Mouse (Mus musculus) induced T-regulatory cell, adult 2 months (primary cell): ENCODE measurements at regions not wholly inside any gene's neighbourhood (a gene's known extent, or its start where the extent isn't known, plus 50 kb on each side); places are given as distances from the start of the nearest gene placed in this dataset.

Experiments used
- DNase-seq: peaks from one replicate; pipeline ENCODE4 v3.0.0-alpha.2; 2012; ENCODE audit warnings: low read depth

DNA sequence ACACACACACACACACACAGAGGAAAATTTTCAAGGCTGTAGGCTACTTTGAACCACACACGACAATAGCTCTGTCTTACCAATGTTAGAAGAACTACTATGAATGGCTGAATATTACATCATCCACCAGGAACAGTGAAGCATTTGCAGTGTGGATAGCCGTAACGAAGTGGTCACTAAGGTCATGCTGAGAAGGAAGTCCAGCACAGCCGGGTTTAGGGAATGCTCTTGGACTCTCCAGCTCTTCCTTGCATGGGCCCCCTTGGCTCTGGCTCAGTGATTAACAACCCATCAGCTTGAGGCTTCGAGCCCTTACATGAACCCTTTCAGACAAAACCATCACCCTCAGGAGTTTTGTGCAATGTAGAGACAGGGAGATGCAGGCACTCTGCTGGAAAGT, 245.3 kb downstream of the Adamts20 start:
- DNase-seq, result no peak

DNA sequence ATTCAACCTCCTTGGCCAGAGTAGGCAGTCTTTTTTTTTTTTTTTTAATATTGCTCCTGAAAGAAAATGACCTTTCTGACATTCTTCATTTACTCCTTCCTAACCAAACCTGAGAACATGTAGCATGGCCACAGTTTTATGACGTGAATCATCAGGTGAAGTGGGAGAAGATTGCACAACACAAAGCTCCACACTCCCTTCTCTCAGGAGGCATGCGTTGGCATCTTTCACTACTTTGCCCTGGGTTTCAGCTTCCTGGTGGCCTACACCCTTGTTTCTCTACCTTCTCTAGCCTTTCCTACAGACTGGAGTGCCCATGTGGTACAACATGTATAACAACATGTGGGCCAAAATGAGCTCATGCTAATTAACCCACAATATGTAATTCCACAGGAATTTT, 248.5 kb downstream of the Adamts20 start:
- no peak for DNase-seq

DNA sequence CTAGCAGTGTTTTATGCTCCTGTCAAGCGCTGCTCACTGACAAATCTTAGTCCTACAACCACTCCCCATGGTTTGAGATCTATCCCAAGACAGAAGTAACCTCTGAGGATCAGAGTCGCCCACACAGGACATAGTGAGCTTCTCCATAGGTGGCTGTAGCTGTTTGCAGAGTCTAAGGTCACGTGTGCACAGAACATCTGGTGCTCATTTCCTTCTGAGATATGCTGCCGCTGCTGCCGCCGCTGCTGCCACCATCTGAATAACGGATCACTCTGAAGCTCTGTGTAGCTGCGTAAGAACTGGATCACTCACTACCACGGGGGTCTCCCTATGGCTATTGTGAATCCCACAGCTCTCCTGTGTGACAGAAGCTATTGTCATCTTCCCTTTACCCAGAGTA, 250.8 kb downstream of the Adamts20 start:
- DNase-seq, result peak; percentile 32

DNA sequence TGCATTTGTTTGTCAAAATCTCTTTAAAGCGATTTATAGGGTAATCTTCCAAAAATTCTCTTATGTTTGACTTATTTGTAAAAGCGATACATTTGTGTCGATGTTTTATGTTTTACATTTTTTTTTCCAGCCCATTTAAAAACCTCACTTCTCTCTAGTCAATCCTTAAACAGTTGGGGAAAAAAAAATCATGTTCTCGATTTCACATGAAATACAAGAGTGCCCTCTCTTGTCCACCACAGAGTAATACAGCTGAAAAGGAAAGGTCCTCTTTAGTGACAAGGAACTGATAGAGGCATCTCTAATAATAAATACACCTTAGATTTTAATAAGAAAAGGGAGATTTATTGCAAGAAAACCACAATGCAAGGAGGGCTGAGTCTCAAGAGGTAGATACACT, 251.8 kb downstream of the Adamts20 start:
- DNase-seq, result peak; percentile 55

DNA sequence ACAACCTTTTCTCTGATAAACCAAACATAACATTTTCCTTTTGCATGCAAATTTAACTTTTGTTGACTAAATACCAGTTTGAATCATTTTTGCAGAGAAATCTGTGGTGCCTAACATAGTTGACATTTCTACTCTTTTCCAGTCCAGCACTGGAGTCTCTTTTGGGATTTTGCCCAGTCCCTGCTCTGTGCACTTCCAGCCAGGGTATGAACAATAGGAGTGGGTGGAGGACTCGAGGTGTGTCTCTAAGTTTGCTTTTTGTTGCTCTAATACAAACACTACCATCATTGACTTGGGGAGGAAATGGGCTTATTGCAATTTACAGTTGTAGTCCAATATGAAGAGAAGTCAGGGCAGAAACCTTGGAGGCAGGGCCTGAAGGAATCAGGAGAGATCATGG, 256.7 kb downstream of the Adamts20 start:
- no peak for DNase-seq

DNA sequence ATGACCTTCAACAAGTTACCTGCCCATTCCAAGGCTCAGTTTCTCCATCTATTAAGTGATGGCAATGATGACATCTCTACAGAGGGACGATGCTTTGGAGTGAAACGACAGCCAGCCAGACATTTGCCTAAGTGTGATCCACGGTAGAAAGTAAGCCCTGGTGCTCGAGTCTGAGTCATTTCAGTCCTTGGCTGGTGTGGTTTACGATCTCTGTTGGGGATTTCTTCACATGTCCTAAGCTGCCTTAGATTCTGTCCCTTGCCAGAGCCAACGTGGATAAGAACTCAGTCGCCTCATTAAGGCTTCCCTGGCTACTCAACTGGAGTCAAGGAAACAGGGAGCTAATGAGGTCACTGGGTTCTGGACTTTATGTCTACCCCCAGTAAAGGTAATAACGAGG, 258.8 kb downstream of the Adamts20 start:
- DNase-seq, result no peak

DNA sequence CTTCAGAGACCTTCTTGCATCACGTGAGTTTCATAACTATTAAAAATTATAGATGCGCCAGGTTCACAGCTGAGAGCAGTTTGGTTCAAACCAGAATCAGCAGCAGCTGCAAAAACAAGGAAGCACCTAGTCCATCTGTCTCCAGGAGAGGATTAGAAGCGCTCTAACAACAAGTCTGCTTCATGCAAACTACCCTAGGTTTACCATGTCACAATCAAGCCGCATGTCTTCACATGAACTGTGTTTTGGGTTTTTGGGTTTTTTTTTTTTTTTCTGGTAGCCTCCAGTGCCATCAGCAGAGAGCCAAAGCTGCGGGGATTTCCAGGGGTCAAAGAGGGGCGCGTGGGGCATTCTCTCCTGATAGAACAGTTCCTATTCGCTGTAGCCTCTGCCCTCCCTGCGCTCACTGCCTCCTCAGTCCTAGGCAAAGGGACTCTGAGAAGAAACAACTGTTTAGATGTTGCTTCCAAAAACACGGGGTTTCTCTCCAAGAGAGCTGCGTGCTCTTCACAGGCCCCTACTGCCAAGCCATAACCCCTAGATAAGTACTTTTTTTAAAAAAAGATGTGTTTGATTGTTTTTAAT, 259.8 kb downstream of the Adamts20 start:
- DNase-seq, result no peak

DNA sequence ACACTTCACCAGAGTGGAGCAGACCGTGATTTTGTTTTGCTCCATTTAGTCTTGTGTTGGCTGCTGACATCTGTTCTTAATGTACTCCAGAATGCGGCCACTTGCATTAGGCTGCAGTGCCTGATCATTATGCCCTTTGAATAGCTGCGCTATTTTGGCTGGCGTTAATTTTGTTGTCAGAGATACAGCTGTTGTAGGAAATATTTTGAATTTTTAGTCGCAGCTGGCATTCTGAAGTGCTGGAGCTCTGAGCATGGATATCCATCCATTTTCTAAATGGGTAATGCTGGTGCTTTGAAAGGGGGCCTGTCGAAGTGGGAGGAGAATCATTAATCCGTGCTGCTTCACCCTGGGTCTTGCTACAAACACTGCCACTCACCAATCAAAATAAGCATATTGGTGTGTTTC, 275.1 kb downstream of the Adamts20 start:
- no peak for DNase-seq

DNA sequence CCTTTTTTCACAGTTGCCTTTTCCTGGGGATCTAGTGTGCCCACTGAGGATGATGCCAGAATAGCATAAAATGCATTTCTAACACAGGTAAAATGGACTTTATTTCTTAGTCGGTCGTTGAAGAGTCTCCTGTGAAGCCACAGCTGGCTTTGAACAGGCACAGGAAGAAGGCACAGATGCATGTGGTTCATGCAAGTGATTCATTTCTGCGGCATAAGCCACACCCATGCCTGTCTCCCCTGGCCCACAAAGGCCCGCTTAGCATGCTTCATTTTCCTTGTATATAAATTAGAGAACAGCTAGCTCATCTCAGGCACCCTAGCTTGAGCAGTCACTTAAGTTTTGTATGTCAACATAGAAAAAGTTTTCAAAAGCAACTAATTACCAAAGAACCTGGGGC, 277.6 kb downstream of the Adamts20 start:
- DNase-seq, result peak; percentile 20

DNA sequence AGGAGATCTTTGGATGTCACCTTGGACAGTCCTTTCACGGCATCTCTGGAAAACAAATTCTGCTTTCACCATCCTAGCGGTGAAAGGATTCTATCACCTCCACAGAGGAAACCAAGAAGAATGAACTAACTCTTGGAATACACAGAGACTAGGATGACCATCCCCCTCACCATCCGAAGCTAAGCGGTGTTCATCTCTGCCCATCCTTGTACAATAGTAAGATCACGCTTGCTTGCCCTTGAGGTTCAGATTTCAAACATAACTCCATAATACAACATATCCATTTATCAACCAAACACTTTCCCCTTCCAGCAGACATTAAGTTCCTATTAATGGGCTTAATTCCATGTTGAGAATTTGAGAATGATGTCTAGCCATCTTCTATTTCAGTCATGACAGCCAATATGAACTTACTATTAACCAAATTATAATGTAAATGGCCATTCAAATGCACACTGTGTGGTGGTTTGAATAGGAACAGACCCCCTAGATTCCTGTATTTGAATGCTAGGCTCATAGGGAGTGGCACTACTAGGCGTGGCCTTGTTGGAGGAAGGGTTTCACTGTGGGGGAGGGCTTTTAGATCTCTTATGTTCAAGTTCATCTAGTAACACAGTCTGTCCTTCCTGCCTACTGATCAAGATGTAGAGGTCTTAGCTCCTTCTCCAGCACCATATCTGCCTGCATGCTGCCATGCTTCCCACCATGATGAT, 281.4 kb downstream of the Adamts20 start:
- no peak for DNase-seq

DNA sequence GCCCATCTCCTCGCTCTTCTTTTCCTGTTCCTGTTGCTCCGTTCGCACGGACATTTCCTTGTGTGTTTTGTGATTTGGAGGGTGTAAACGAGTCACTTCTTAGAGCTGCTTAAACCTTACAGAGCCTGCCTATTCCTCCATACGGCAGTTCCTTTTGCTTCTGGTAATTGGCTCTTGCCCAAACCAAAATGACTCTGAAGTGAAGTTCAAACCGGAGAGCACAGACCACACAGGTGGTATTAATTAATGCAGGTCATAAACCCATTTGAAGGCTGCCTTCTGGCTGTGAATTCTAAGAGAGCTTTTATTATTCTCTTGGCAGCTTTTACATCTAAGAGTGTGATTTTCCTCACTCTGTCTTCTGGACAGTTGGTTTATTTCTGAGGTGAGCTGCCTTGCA, 291.1 kb downstream of the Adamts20 start:
- DNase-seq, result no peak

DNA sequence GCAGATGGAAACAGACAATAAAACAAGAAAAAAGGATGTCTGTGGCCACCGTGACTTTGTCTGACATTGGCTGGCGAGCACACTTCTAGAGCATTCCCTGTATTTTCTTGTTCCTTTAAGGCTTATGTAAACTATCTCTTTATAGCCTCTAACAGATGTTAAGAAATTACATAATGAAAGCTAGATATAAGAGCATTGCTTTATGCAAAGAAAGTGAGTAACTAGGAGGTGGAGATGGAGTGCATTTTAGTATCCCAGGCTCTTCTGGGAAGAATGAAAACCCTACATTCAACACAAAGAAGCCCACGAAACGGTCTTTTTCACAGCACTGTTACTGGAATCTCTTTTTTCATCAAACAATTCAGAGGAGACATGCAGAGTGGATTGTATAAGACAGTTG, 304.4 kb downstream of the Adamts20 start:
- DNase-seq, result no peak

DNA sequence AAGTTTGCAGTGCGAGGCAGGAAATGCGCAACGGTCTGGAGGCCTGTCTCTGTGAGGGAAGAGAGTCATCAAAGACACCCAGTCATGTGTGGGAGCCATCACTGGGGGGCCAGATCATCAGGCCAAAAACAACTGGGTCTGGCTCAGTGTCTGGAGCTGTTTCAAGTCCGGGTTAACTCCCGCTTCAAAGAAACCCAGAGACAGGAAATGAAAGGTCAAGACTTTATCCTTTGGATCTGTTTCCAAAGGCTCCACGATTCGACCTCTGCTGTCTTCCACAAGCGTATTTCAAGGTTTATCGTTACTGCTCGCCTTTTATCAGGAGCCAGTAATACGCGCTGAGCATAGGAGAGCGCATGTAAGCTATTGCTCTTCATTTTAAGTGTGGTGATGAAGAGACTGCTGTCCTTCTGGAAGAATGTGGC, 325.7 kb downstream of the Adamts20 start:
- DNase-seq, result peak; percentile 2

DNA sequence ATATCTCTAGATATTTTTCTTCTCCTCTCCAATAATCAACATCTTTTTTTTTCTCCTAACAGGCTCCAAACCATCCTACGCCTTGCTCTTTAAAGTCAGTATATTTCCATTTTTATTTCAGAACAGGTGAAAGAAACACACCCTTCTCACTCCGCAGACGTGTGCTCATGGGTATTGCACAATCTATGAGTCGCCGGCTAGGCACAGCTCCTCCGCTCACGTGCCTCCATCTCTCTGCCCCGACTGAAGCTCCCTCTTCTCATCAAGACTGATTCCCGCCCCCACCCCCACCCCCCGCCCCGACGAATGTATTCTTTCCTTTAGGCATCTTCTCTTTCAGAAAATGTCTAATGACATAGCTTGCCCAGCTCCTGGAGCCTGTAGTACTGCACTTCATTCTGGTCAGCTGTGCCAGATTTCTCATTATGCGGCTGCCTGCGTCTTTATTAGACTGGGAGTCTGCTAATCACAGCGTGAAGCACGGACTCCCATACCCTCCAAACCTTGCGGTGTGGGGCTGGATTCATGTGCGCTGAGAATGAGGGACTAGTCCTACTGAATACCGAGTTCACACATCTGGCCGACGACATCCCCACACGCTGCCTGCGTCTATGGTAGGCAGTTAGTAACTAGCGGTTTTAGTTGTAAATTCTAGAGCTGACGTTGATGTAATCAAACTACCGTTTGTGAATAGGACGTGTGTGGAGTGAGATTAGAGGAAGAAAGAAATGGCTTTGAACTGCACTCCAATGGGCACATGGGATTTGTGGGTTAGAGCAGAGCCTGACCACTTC, 327.9 kb downstream of the Adamts20 start:
- no peak for DNase-seq

DNA sequence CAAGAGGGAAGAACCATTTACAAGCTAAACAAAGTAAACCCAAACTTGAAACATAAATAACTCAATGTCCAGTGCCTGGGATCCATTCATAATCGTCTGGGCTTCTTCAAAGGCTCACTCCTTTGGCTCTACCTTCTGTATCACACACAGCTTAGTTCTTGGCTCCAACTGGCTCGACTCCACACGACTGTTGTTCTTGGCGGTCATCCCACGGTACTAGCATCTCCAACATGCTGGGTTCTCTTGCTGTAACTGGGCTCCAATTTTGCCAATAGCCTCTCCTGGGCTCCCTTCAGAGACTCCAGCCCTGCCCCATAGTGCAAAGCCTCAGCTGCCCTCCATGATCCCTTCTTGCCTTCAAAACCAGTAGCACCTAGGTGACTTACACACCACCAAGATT, 352.4 kb downstream of the Adamts20 start:
- DNase-seq, result no peak

DNA sequence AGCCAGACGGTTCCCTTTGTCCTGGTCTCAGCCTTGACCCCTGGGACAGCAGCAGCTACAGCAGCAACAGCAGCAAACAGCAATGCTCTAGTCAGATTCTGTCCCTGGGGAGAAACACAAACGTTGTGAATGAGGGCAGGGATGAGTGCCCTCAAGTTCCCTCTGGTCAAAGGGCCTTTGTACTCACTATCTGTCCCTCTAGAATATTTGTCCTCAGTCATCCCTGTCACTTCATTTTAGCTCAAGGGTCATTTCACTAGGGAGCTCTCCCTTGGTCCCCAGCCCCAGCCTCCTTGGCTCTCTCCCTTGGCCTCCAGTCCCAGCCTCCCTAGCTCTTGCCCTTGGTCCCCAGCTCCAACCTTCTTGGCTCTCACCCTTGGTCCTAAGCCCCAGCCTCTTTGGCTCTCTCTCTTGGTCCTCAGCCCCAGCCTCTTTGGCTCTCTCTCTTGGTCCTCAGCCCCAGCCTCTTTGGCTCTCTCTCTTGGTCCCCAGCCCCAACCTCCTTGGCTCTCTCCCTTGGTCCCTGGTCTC, 358.0 kb downstream of the Adamts20 start:
- no peak for DNase-seq

DNA sequence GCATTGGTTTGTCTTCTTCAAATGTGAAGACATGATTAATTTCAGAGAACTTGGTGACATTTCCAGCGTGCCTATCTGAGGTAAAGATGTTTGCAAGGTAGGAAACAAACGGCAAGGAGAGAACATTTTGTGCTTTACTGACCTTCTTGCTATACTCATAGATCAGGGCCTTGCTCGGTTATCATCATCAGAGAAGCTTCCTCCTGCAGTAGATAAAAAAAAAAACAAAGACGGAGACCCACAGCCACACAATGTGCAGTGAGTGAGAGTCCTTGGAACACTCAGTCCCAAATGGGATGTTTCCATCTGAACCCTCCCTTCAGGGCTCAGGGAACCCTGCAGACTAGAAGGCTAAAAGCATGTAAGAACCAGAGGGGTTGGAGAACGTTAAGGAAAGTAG, 374.6 kb downstream of the Adamts20 start:
- peak; percentile 15 for DNase-seq

DNA sequence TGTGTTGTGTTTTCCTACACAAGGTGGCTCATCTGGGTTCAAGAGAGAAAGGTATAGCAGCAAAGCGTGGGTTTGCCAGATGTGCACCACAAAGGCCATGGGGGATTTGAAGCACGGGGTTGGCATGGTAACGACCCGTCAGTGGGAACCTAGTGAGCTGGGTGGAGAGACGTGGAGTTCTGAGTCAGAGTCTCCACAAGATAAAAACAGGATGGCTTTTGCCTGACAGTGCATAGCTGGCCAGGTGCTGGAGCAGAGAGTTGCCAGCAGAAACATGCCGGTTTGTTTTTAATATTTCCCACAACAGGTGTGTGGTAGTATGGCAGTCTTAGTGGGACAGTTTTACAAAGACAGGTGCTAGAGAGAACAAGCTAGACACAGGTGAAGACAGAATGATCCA, 375.4 kb downstream of the Adamts20 start:
- peak; percentile 53 for DNase-seq

DNA sequence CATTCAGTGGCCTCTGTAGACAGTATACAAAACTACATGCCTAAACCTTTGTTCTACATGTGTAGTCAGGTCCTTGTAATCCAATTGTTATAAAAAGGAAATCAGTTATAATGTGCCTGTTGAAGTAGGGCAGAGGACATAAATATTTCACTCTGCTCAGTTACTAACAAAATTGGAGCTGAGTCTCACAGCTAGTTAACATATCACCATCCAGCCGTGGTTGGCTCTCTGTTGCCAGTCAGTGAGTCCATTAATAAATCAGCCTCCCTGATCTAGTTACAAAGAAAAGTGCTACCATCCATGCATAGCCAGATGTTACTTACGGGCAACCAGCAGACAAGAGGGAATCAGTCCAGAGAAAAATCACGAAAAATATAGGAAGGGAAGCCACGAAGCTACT, 382.8 kb downstream of the Adamts20 start:
- DNase-seq, result no peak

DNA sequence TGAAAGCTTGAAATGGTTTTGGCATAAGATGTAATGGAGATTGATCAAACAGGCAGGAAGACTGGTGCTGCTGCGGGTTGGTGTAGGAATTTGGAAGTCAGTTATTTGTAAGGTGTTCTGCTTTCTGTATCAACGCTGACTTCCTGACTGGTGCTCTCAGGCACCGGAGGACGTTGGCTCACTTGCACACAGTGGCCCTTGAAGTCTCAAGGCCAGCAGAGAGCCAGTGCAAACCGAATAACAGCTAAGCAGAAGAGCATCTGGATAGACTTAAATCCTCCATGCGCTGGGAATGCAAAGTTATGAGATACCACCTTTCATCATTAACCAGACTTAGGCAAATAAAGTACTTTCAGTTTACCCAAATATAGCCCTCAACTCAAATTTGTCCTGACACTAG, 388.2 kb downstream of the Adamts20 start:
- DNase-seq, result no peak

DNA sequence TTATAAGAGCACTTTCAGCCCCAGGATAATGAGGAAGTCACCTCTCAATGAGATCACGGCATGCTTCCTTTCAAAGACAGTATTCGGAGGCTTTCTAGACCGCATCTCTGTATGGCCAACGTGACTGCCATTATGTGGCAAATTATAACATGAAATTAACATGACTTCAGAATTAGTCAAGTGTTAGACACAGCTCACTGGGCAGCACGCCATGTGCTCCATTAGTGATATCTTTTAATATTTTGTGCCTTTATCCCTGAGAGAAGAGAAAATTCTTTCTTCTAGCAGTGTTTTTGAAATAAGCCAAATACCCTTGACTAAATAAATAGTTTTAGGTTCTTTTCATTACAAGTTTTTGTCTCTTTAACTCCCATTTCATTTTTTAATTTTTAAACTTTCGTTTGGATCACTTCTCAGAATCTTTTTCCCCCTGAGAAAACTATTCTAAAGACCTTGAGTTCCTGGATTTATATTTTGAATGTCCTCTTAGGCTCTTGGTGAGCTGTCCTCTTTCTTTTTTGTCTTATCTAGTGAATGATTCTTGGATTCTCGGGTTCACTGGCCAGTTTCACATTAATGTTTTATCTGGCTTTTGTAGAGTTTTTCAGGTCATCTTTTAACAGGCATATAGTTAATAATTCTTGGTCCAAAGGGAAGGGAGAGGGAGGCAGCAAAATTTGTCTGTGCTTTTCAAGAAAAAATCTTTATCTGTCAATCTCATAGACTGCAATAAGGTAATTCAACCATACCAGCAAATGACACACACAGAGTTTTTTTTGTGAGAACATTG, 390.9 kb downstream of the Adamts20 start:
- DNase-seq, result no peak

DNA sequence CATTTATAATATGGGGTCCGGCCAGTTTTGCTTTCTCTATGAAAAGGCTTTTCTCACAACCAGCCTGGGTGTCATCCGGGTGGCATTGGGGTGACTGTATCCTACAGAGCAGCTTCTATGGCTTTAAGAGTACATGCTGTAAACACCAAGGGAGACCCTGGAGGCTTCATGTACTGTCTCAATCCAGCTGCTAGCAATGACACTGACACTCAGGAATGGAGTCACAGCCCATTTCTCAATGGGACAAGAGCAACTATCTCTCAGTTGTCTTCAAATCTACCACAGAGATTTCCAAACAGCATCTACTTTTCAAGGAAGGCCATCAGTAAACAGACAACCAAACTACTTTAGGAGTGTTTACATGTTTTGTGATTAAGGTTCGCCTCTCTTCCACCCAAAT, 397.5 kb downstream of the Adamts20 start:
- no peak for DNase-seq
